Mouse (Mus musculus): ENCODE results near the gene Cnga2. TPM values are rescaled to one million over a fixed set of nuclear protein-coding genes. Genes with fewer than 3 reads are reported as not detected.
"Not testable (repeated sequence)": the region's sequence is repeated elsewhere in the genome, so short reads cannot be mapped to it uniquely, and the experiment has no call there.

The Cnga2 gene
- polyA plus RNA-seq (2015; fragmentation: Nextera tagmentation; extraction: Ambion mirVana), result 0.10 and 0.11 TPM in 2 replicates

DNA sequence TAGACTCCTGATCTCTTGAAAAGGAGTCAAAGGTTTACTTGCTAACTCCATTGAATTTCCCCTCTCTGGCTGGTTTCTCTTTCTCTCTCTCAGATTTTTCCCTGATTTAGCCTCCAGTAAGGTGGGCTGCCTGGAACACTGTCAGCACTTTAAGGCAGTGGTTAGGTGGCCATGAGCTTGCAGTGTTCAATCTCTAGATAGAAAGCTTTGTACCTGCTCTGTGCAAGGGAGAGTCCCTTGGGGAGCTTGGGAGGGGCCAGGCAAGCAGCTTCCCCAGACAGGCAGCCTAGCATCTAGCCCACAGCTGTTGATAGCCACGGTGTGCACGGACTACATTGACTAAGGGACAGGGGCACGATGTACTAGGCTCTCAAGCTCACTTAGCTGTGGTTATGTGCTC lies at the start of gene Cnga2:
Cnga2 (plus strand) TSS at position 301 of the 400 bp plus-strand sequence.
- Histone ChIP-seq H3K27ac (no peak within 1 kb of the TSS), H3K9ac (replicated peaks) (no peak within 1 kb of the TSS), H3K4me1 (replicated peaks) (no peaks in the 10 kb centered on the region), H3K4me2 (replicated peaks) (no peak within 1 kb of the TSS), H3K4me3 (replicated peaks) (no peak within 1 kb of the TSS), H3K36me3 (no peaks in the 10 kb centered on the region), H3K9me3 (no peaks in the 10 kb centered on the region), H3K27me3 (no peaks in the 10 kb centered on the region)
- ATAC-seq, result no peak
- WGBS, result 77% methylated on average over 3 of the region's 3 CpGs

DNA sequence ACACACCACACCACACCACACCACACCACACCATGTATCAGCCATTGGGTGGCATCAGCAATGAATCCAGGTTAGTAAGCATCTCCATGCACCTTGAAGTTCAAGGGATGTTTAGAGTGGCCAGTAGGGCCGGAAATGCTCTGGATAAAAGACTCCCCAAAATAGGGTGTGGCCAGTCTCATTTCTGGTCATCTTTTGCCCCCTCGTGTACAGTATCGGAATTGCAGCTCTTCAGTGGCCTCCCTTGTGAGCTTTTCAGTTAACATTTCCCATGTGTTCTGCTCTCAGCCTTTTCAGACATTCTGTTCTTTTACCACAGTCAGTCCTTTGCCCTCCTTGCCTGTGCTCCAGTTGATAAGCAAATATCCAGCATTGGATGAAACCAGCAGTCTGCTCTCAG lies 45.0 kb upstream of the Cnga2 start:
- Histone ChIP-seq H3K4me1 (replicated peaks) (no peaks in the 10 kb centered on the region), H3K27ac (no peak overlapping the region), H3K4me2 (replicated peaks) (no peak overlapping the region), H3K36me3 (no peaks in the 10 kb centered on the region), H3K9me3 (no peaks in the 10 kb centered on the region), H3K9ac (replicated peaks) (no peak overlapping the region), H3K27me3 (no peaks in the 10 kb centered on the region), H3K4me3 (replicated peaks) (no peak overlapping the region)
- 0 out of 2 replicates have a peak, but pooled peaks have one; percentile 37 for ATAC-seq
- 26% methylated on average over 3 of the region's 3 CpGs for WGBS

DNA sequence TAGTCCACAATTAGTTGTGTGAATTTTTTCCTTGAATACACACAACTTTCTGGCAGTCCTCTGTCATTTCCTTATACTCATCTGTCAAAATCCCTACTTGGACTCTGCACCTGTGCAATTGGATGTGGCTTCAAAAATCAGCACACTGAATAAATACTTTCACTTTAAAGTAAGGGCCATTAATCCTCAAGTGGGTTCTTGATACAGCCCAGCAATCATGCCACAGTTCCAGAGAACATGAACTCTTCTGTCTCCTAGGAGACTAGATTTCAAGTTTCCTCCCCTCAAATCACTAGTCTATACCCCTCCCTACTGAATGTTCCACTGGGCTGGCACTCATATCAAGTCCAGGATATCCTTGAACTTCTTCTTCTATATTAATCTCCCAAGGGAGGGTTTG lies 33.3 kb upstream of the Cnga2 start:
- no peak overlapping the region for H3K4me2 ChIP-seq (replicated peaks)
- H3K4me3 ChIP-seq (replicated peaks), result no peak overlapping the region
- no peaks in the 10 kb centered on the region for H3K9me3 ChIP-seq
- ATAC-seq, result no peak
- H3K27ac ChIP-seq, result no peak overlapping the region
- peaks cover 1% of the 10 kb centered on the region for H3K4me1 ChIP-seq (replicated peaks)
- H3K9ac ChIP-seq (replicated peaks), result no peak overlapping the region
- no peaks in the 10 kb centered on the region for H3K36me3 ChIP-seq
- no peaks in the 10 kb centered on the region; the same call in 1 of the 2 replicates for H3K27me3 ChIP-seq

DNA sequence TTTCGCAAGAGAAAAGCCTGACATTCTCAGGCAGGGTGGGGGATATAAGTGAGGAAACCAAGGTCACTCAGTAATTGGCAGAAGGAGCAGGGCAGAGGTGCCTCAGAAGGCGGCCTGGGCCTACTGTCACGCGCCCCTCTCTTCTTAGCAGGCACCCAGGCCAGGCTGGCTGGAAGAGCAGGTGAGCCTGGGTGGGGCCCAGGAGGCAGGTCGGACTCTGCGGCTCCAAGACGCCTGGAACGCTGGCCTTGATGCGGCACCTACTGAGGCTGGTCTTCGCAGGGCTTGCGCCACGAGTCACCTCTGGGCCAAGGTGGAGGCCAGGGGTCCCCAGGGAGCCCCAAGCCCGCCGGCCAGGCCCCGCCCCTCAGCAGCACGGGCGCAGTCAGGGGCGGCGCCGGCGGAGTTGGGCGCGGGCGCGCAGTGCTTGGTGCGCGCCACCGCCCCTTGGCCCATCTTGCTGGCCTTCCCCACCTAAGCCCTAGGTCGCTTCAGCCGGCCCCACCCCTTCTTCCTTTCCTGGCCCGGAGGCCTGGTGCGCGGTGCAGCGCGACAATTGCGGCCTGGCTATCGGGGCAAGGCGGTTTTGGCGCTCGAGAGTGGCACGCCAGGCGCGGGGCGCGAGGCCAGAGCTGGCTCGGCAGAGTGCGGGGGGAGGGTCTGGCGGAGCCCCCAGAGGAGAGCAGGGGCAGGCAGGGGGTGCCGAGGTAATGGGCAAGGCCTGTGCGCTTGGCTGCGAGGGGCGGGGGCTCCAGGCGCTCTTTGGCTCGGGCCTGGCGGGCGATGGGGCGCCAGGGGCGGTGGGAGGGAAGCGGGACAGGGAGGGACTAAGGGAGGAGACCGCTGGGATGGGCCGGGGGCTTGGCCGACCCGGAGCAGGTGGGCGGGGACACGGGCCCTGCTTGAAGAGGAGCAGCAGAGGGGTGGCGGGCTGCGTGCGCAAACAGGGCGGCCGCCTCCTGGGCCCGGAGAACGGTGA lies 29.3 kb upstream of the Cnga2 start, which contains the start of gene Prrg3:
Prrg3 (plus strand) TSS at position 552 of the 979 bp plus-strand sequence.
- Histone ChIP-seq H3K9me3 (no peaks in the 10 kb centered on the region), H3K36me3 (0 out of 2 replicates have a peak, but pooled peaks cover 5% of the 10 kb centered on the region), H3K27ac (peak within 1 kb of the TSS; percentile 67), H3K4me2 (replicated peaks) (peak within 1 kb of the TSS; percentile 66), H3K4me3 (replicated peaks) (peak within 1 kb of the TSS; percentile 50), H3K4me1 (replicated peaks) (peaks cover 6% of the 10 kb centered on the region), H3K9ac (replicated peaks) (peak within 1 kb of the TSS; percentile 72), H3K27me3 (no peaks in the 10 kb centered on the region; the same call in 1 of the 2 replicates)
- 18% methylated on average over 48 of the region's 72 CpGs for WGBS
- peak; percentile 92 for ATAC-seq

DNA sequence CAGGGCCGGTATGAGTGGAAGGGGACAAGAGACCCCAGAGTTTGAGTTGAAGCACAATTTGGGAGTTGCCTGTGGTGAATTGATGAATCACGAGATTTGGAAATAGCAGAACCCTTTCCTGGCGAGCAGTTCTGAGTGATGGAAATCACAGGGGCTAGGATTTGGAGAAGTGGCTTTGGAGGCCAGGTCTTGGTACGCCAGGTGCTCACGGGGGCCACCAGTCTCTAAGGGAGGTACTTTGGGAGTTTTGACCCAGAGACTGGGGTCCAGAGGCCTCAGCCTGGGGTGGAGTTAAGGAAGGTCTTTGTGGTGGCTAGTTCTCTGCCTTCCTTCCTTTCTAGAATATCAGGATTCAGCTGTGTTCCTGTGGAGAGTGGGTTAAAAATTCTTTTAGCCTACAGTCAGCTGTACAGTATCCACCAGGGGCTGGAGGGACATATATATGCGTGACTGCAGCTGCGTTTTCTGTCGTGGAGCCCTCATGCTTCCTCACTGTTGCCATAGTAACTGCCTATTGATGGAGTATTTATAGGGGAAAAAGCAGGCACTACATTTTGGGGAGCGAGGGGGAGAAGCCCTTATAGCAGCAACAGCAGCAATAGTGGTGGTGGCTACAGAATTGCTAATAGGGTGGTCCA lies 28.3 kb upstream of the Cnga2 start:
- H3K4me3 ChIP-seq (replicated peaks), result peak overlapping the region; percentile 50
- WGBS, result 32% methylated on average over 9 of the region's 9 CpGs
- peak overlapping the region; percentile 67 for H3K27ac ChIP-seq
- H3K9me3 ChIP-seq, result no peaks in the 10 kb centered on the region
- H3K9ac ChIP-seq (replicated peaks), result peak overlapping the region; percentile 72
- peaks cover 6% of the 10 kb centered on the region for H3K4me1 ChIP-seq (replicated peaks)
- 0 out of 2 replicates have a peak, but pooled peaks cover 5% of the 10 kb centered on the region for H3K36me3 ChIP-seq
- peak overlapping the region; percentile 66 for H3K4me2 ChIP-seq (replicated peaks)
- peak; percentile 49 for ATAC-seq
- no peaks in the 10 kb centered on the region; the same call in 1 of the 2 replicates for H3K27me3 ChIP-seq

DNA sequence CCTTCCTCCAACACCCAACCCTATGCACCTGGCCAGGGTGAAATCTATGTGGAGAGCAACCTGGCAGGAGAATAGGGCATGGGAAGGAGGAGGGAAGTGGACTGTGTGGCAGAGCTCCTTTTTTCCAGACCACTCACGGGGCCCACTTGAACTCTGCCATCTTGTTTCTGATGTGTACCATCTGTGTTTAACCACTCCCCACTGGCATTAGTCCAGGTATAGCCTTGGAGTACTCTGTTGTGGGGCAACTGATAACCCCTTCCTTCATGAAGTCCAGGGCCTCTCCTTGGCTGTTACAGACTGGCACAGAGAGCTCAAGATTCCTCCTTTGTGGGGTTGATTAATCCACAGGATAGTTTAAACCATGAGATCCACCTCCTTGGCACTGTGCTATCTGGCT lies 23.4 kb upstream of the Cnga2 start:
- H3K27ac ChIP-seq, result no peak overlapping the region
- 58% methylated on average over 1 of the region's 1 CpGs for WGBS
- 0 out of 2 replicates have a peak, but pooled peaks cover 5% of the 10 kb centered on the region for H3K36me3 ChIP-seq
- no peak for ATAC-seq
- H3K4me3 ChIP-seq (replicated peaks), result no peak overlapping the region
- no peaks in the 10 kb centered on the region for H3K27me3 ChIP-seq
- H3K9ac ChIP-seq (replicated peaks), result no peak overlapping the region
- no peaks in the 10 kb centered on the region for H3K9me3 ChIP-seq
- H3K4me1 ChIP-seq (replicated peaks), result peaks cover 6% of the 10 kb centered on the region
- H3K4me2 ChIP-seq (replicated peaks), result no peak overlapping the region

DNA sequence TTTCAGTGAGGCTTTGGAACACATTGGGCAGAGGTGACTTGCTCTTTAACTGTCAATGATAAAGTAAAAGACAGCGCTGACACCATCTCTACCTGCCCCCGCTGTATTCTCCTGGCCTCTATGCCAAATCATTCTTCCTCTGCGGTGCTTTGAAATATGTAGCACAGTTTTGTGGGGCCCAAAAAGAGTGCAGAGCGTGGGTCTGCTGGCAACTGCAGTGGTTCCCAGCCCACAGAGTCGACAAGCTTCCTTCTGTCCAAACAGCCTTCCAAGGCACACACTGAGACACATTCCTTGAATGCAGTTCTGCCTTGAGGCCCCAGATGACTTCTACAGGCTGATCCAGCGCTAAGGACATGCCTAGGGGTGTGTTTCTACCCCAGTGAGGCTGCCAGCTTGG lies 22.8 kb upstream of the Cnga2 start:
- H3K36me3 ChIP-seq, result 0 out of 2 replicates have a peak, but pooled peaks cover 5% of the 10 kb centered on the region
- 83% methylated on average over 6 of the region's 6 CpGs for WGBS
- no peak overlapping the region for H3K27ac ChIP-seq
- no peak for ATAC-seq
- H3K9me3 ChIP-seq, result no peaks in the 10 kb centered on the region
- no peaks in the 10 kb centered on the region for H3K27me3 ChIP-seq
- no peak overlapping the region for H3K9ac ChIP-seq (replicated peaks)
- no peak overlapping the region for H3K4me3 ChIP-seq (replicated peaks)
- H3K4me1 ChIP-seq (replicated peaks), result peaks cover under 1% of the 10 kb centered on the region; the same call in 1 of the 2 replicates
- H3K4me2 ChIP-seq (replicated peaks), result no peak overlapping the region

DNA sequence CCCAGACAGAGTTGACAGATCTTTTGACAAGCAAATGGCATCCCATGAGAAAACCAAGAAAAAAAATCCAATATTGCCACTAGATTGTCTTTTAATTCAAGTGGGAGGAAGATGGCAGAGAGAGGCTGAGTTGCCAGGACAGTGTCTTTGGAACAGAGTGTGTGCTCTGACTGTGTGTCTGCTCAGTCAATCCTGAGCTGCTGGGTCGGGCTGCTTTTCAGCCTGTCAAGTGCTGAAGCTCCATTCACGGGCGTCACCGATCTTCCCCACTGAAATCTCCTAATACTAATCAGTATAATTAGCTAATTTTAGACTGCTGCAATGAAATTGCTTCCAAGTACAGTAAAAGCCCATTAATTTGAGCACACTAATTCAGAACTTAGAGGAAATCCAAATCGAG lies 20.3 kb upstream of the Cnga2 start:
- Histone ChIP-seq H3K9me3 (no peaks in the 10 kb centered on the region), H3K4me2 (replicated peaks) (no peak overlapping the region), H3K36me3 (0 out of 2 replicates have a peak, but pooled peaks cover 5% of the 10 kb centered on the region), H3K27me3 (no peaks in the 10 kb centered on the region), H3K4me1 (replicated peaks) (no peaks in the 10 kb centered on the region), H3K4me3 (replicated peaks) (no peak overlapping the region), H3K9ac (replicated peaks) (no peak overlapping the region), H3K27ac (no peak overlapping the region)
- 68% methylated on average over 5 of the region's 5 CpGs for WGBS
- ATAC-seq, result no peak

DNA sequence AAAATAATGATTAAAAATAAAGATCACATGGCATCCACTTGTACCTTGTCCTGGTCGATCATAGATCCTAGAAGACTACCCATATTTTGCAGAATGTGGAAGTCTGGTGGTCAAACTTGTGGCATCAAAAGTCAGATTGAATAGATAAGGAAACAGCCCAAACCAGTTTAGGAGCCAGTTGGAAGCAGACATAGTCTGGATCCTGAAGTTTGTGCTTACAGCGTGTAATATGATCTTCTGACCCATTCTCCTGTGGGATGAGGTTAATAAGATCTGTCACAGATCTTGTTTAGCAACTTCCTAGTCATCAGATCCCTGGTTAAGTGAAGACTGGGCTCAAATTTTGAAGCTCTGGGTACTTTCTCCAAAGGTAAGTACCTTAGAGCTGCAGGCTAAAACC lies 19.0 kb upstream of the Cnga2 start, which contains the start of gene Fate1:
Fate1 (plus strand) TSS at position 301 of the 400 bp plus-strand sequence.
- 71% methylated on average over 2 of the region's 2 CpGs for WGBS
- H3K27ac ChIP-seq, result no peak within 1 kb of the TSS

DNA sequence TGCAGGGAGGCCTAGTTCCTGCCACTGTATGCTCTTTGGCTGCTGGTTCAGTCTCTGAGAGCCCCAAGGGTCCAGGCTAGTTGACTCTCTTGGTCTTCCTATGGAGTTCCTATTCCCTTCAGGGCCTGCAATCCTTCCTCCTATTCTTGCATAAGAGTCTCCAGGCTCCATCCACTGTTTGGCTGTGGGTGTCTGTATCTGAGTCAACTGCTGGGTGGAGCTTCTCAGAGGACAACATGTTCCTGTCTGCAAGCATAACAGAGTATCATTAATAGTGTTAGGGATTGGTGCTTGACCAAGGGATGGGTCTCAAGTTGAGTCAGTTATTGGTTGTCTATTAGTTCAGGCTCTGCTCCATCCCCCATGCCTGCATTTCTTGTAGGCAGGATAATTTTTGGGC lies 14.0 kb upstream of the Cnga2 start:
- not testable (repeated sequence) for H3K9me3 ChIP-seq; H3K4me1 ChIP-seq (replicated peaks); H3K36me3 ChIP-seq; H3K9ac ChIP-seq (replicated peaks); ATAC-seq; H3K4me3 ChIP-seq (replicated peaks); H3K4me2 ChIP-seq (replicated peaks); H3K27ac ChIP-seq; H3K27me3 ChIP-seq

More for the DNA sequence above, 19.0 kb upstream of the Cnga2 start, which contains the start of gene Fate1:
- H3K9ac ChIP-seq (replicated peaks), result no peak within 1 kb of the TSS
- H3K27me3 ChIP-seq, result no peaks in the 10 kb centered on the region
- no peaks in the 10 kb centered on the region for H3K36me3 ChIP-seq
- ATAC-seq, result no peak
- no peaks in the 10 kb centered on the region for H3K4me1 ChIP-seq (replicated peaks)
- no peaks in the 10 kb centered on the region for H3K9me3 ChIP-seq
- H3K4me3 ChIP-seq (replicated peaks), result no peak within 1 kb of the TSS
- H3K4me2 ChIP-seq (replicated peaks), result no peak within 1 kb of the TSS

DNA sequence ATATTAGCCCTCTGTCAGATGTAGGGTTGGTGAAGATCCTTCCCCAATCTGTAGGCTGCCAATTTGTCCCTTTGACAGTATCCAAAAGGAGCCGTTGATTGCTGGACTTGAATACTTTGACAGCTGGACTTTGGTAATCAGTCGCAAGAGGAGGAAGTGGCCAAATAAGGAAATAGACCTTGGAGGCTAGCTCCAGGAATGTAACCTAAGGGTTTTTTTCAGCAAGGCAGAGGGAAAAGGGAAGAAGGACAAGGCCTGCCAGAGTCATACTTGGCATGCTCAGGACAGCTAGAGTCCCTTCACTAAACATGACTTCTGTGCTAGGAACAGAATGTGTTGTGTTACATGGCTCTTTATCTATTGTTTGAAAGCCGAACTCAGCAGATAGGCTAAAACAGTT lies 11.2 kb upstream of the Cnga2 start:
- no peak for ATAC-seq
- no peak overlapping the region for H3K4me3 ChIP-seq (replicated peaks)
- H3K9me3 ChIP-seq, result no peaks in the 10 kb centered on the region
- 79% methylated on average over 3 of the region's 3 CpGs for WGBS
- H3K27ac ChIP-seq, result no peak overlapping the region
- H3K4me2 ChIP-seq (replicated peaks), result no peak overlapping the region
- H3K4me1 ChIP-seq (replicated peaks), result no peaks in the 10 kb centered on the region
- H3K27me3 ChIP-seq, result no peaks in the 10 kb centered on the region
- no peak overlapping the region for H3K9ac ChIP-seq (replicated peaks)
- H3K36me3 ChIP-seq, result no peaks in the 10 kb centered on the region

DNA sequence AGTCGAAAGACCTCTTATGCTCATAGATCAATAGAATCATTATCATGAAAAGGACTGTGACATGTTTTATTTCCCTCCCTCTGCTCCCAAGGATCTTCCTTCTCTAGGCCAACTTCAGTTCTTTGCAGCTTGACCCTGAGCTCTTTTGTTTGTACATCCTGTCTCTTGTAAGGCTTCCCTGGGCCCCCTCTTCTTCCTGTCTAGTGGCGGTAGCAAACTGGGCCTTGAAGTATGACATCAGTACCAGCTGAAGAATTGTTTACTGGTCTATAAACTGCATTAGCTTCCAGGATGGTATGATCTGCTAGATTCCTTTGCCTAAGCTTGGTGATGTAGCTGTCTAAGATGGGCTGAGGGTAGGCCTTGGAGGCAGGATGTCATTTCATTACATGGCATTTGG lies 10.3 kb upstream of the Cnga2 start:
- no peak overlapping the region for H3K27ac ChIP-seq
- no peak for ATAC-seq
- WGBS, result 69% methylated on average over 2 of the region's 2 CpGs
- no peaks in the 10 kb centered on the region for H3K9me3 ChIP-seq
- H3K4me1 ChIP-seq (replicated peaks), result no peaks in the 10 kb centered on the region
- H3K9ac ChIP-seq (replicated peaks), result no peak overlapping the region
- H3K4me2 ChIP-seq (replicated peaks), result no peak overlapping the region
- H3K4me3 ChIP-seq (replicated peaks), result no peak overlapping the region
- H3K36me3 ChIP-seq, result no peaks in the 10 kb centered on the region
- H3K27me3 ChIP-seq, result no peaks in the 10 kb centered on the region
